Mouse (Mus musculus) B cell, adult 2 months (primary cell): Measurements from ENCODE around the gene Isoc2a.
A peak's percentile ranks its signal among the peaks of the same experiment; 100 is the strongest.
"Not testable (repeated sequence)": the region's sequence is repeated elsewhere in the genome, so short reads cannot be mapped to it uniquely, and the experiment has no call there.

ENCODE experiments used
- DNase-seq, 2 experiments: peaks; one replicate each; pipeline ENCODE4 v3.0.0; 2022

Isoc2a gene

GRCm38 (mm10) chr7:4876753-4877221 is at the start of gene Isoc2a:
Gene Isoc2a (plus strand): TSS chr7:4877153.
- DNase-seq = peak; percentile 83 to 84

GRCm38 (mm10) chr7:4830476-4830875 is 46.5 kb upstream of the Isoc2a start:
- no peak for DNase-seq

GRCm38 (mm10) chr7:4835631-4836327 is 41.2 kb upstream of the Isoc2a start:
- peak; percentile 34 to 35 for DNase-seq

- DNase-seq = peak; percentile 76 to 79
These were observed 40.6 kb upstream of the Isoc2a start for GRCm38 (mm10) chr7:4836351-4836792.

- DNase-seq = no peak
These were observed 39.3 kb upstream of the Isoc2a start for GRCm38 (mm10) chr7:4837639-4838038.

- DNase-seq = no peak
These were observed 34.9 kb upstream of the Isoc2a start for GRCm38 (mm10) chr7:4842077-4842476.

- DNase-seq = no peak
These were observed 34.3 kb upstream of the Isoc2a start for GRCm38 (mm10) chr7:4842634-4843131.

GRCm38 (mm10) chr7:4843604-4844244 is 33.2 kb upstream of the Isoc2a start:
- DNase-seq = no peak

GRCm38 (mm10) chr7:4844245-4844916 is 32.6 kb upstream of the Isoc2a start, which contains the start of gene Shisa7:
Gene Shisa7 (minus strand): TSS chr7:4844696.
- DNase-seq = no peak

- no peak for DNase-seq
These were observed 32.0 kb upstream of the Isoc2a start for GRCm38 (mm10) chr7:4844917-4845309.

- no peak for DNase-seq
These were observed 27.6 kb upstream of the Isoc2a start for GRCm38 (mm10) chr7:4849372-4849771.

GRCm38 (mm10) chr7:4850621-4851314 is 26.2 kb upstream of the Isoc2a start:
- DNase-seq = no peak

- no peak for DNase-seq
These were observed 25.7 kb upstream of the Isoc2a start for GRCm38 (mm10) chr7:4851315-4851688.

GRCm38 (mm10) chr7:4853613-4854012 is 23.3 kb upstream of the Isoc2a start:
- DNase-seq = no peak

GRCm38 (mm10) chr7:4856508-4856907 is 20.4 kb upstream of the Isoc2a start:
- DNase-seq = no peak

GRCm38 (mm10) chr7:4857321-4857720 is 19.6 kb upstream of the Isoc2a start:
- no peak for DNase-seq

GRCm38 (mm10) chr7:4859418-4859978 is 17.5 kb upstream of the Isoc2a start:
- no peak for DNase-seq

GRCm38 (mm10) chr7:4860926-4861325 is 16.0 kb upstream of the Isoc2a start:
- not testable (repeated sequence) for DNase-seq

- no peak for DNase-seq
These were observed 13.9 kb upstream of the Isoc2a start for GRCm38 (mm10) chr7:4863041-4863440.

GRCm38 (mm10) chr7:4863541-4864080 is 13.3 kb upstream of the Isoc2a start:
- DNase-seq = no peak

- DNase-seq = no peak
These were observed 12.7 kb upstream of the Isoc2a start for GRCm38 (mm10) chr7:4864130-4864845.

GRCm38 (mm10) chr7:4865090-4865489 is 11.9 kb upstream of the Isoc2a start:
- DNase-seq = peak; percentile 50 to 53
